Mouse (Mus musculus): ENCODE data around the gene Myo18b. TPM values are rescaled to one million over a fixed set of nuclear protein-coding genes. Genes with fewer than 3 reads are reported as not detected.
A peak's percentile ranks its signal among the peaks of the same experiment; 100 is the strongest.

The Myo18b gene
- polyA plus RNA-seq, 1 experiment = 1.8 TPM

DNA sequence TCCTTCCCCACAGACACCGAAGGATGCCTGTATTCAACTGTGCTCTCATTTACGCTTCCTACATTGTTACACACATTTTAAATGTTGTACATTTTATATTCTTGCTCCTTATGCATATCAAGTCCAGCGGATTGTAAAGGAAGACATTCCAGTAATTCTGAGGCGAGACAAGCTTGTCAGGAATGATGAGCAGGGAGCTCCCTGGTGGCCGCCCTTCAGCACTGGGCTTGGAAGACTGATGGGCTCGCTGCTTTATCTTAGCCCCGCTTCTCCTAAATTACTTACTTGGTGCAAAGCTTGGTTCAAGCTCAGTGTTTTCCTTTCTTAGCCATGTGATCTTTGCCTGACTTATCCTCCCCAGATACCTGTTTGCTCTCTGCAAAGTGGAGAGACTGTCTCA is 223.7 kb downstream of the Myo18b start:
- Histone ChIP-seq H3K4me3 (ENCODE audit: insufficient read depth, low read length) (no peak overlapping the region), H3K27ac (ENCODE audit: insufficient read depth, low read length) (no peak overlapping the region), H3K4me1 (ENCODE audit: control insufficient read depth, insufficient read depth, low read length) (peaks cover 2% of the 10 kb centered on the region)
- no peak for TF ChIP-seq CTCF (IDR thresholded peaks at IDR 0.05; ENCODE audit: extremely low read depth, insufficient read depth, low read length)
- TF ChIP-seq POLR2A (IDR thresholded peaks at IDR 0.05; ENCODE audit: extremely low read depth, insufficient read depth, low read length) = no peak

DNA sequence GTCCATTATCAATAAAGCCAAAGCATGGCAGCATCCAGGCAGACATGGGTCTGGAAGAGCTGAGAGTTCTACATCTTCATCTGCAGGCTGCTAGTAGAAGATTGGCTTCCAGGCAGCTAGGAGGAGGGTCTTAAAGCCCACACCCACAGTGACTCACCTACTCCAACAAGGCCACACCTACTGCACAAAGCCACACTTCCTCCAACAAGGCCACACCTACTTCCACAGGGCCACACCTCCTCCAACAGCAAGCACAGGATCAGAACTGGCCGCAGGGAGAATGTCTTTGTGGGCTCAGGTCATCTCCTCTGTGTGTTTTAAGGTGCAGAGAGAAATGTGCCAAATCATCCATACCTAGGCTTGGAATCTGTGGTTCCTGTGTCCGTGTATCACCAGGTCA is 224.2 kb downstream of the Myo18b start:
- H3K27ac ChIP-seq (ENCODE audit: insufficient read depth, low read length) = no peak overlapping the region
- TF ChIP-seq POLR2A (IDR thresholded peaks at IDR 0.05; ENCODE audit: extremely low read depth, insufficient read depth, low read length) (no peak), CTCF (IDR thresholded peaks at IDR 0.05; ENCODE audit: extremely low read depth, insufficient read depth, low read length) (no peak)
- H3K4me1 ChIP-seq (ENCODE audit: control insufficient read depth, insufficient read depth, low read length) = peaks cover 5% of the 10 kb centered on the region
- H3K4me3 ChIP-seq (ENCODE audit: insufficient read depth, low read length) = no peak overlapping the region

DNA sequence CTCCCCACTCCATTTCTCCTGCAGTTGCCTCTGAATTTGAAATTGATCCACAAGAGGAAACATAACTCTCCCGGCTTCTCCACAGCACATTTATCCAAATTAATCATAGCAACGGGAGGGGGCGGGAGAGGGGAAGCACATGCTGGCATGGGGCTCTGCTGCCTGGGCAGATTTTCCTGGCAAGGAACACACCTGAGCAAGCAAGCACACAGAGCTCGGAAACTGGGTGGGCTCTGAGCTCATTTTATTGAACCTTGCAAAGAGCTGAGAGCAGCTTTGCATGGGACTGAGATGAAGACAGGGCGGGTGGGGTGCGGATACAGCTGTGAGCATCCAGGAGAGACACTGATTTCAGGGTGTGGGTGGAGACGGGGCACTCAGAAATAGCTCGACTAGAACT is 229.0 kb downstream of the Myo18b start:
- Histone ChIP-seq H3K27ac (ENCODE audit: insufficient read depth, low read length) (no peak overlapping the region), H3K4me3 (ENCODE audit: insufficient read depth, low read length) (no peak overlapping the region), H3K4me1 (ENCODE audit: control insufficient read depth, insufficient read depth, low read length) (peaks cover 17% of the 10 kb centered on the region)
- TF ChIP-seq POLR2A (IDR thresholded peaks at IDR 0.05; ENCODE audit: extremely low read depth, insufficient read depth, low read length) = no peak
- TF ChIP-seq CTCF (IDR thresholded peaks at IDR 0.05; ENCODE audit: extremely low read depth, insufficient read depth, low read length) = no peak

DNA sequence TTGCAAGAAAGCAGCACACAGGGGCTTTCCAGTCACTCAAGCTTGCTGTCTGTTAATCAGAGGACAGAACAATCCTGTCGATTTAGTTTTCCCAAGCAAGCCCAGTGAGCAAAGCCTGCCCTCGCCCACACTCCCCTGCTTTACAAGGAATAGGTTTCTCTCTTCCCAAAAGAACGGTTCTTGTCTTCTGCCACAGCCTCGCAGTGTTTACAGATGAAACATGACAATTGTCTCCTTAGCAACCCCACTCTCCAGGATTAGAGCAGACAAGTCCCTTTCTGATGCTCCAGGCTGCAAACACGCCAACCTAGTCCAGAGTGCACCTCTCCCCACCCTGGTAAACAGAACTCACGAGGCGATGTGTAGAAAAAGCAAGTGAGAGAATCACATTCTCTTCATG is 230.5 kb downstream of the Myo18b start:
- peak overlapping the region; percentile 19; the same call in 1 of the 2 replicates for H3K27ac ChIP-seq (ENCODE audit: insufficient read depth, low read length)
- TF ChIP-seq CTCF (IDR thresholded peaks at IDR 0.05; ENCODE audit: extremely low read depth, insufficient read depth, low read length) (no peak), POLR2A (IDR thresholded peaks at IDR 0.05; ENCODE audit: extremely low read depth, insufficient read depth, low read length) (0 out of 2 replicates have a peak, but pooled peaks have one; percentile 21)

DNA sequence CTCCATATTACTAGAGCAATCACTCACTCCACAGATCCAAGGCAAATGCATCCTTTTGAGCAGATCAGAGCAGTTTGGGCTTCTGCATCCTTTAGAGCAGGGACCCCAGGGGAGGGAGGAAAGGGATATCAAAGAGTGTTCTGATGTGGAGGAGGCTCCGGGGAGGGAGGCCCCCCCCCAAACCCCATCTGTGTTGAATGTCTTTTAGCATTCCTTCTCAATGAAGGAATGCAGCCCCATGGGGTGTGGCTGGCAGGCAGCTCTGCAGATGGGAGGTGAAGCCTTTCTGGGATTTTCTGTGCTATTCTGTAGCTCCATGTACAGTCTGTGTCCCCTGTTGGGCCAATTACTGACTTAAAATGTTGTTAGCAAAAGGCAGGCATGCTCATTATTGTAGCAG is 232.5 kb downstream of the Myo18b start:
- TF ChIP-seq CTCF (IDR thresholded peaks at IDR 0.05; ENCODE audit: extremely low read depth, insufficient read depth, low read length) = no peak
- H3K4me1 ChIP-seq (ENCODE audit: control insufficient read depth, insufficient read depth, low read length) = peaks cover 17% of the 10 kb centered on the region
- no peak overlapping the region for H3K27ac ChIP-seq (ENCODE audit: insufficient read depth, low read length)
- no peak overlapping the region for H3K4me3 ChIP-seq (ENCODE audit: insufficient read depth, low read length)

More for the DNA sequence above, 230.5 kb downstream of the Myo18b start:
- peaks cover 17% of the 10 kb centered on the region for H3K4me1 ChIP-seq (ENCODE audit: control insufficient read depth, insufficient read depth, low read length)
- H3K4me3 ChIP-seq (ENCODE audit: insufficient read depth, low read length) = no peak overlapping the region

DNA sequence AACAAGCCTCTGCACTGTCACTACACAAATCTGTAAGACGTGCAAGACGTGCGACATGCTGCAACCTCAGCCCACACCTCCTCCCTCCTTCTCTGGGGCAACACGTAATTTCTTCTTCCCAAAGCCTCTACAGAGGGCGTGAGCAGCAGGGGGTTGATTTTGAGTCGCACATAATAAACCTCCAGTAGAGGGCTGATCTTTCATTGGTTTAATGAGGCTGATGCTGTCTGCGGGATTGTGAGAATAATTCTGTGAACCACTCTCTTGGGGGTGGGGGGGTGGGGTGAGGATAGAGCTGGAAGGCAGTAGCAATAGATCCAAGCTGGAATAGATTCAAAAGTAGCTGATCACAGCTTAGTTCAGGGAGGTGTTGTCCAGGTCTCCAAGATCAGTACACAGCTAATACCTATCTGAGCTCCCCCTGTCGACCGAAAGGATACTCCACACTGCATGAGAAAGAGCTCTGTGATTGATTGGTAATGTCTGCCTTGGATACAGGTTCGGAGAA is 235.2 kb downstream of the Myo18b start:
- H3K27ac ChIP-seq (ENCODE audit: insufficient read depth, low read length) = no peak overlapping the region
- H3K4me1 ChIP-seq (ENCODE audit: control insufficient read depth, insufficient read depth, low read length) = peaks cover 6% of the 10 kb centered on the region
- TF ChIP-seq POLR2A (IDR thresholded peaks at IDR 0.05; ENCODE audit: extremely low read depth, insufficient read depth, low read length) (no peak), CTCF (IDR thresholded peaks at IDR 0.05; ENCODE audit: extremely low read depth, insufficient read depth, low read length) (no peak)
- no peak overlapping the region for H3K4me3 ChIP-seq (ENCODE audit: insufficient read depth, low read length)

DNA sequence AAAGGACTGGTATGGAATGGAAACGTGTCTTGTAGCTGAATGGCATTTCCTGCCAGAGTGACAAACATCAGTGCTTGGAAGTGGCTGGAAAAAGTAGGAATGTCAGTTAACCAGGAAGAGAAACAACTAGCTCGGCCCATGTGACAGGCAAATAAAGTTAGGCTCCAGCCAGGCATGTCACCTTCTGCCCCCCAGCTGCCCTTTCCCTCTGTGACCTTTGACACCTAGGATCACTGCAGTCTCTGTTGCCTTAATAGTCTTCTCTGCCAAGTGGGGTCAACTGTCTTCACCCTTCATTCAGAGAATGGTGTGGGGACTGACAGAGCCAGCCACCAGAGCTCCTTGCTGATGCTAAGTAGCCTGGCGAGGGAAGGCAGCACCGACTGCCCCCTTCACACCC is 236.9 kb downstream of the Myo18b start:
- Histone ChIP-seq H3K4me1 (ENCODE audit: control insufficient read depth, insufficient read depth, low read length) (no peaks in the 10 kb centered on the region; the same call in 1 of the 2 replicates), H3K27ac (ENCODE audit: insufficient read depth, low read length) (no peak overlapping the region), H3K4me3 (ENCODE audit: insufficient read depth, low read length) (no peak overlapping the region)
- TF ChIP-seq CTCF (IDR thresholded peaks at IDR 0.05; ENCODE audit: extremely low read depth, insufficient read depth, low read length) = no peak
- no peak for TF ChIP-seq POLR2A (IDR thresholded peaks at IDR 0.05; ENCODE audit: extremely low read depth, insufficient read depth, low read length)

DNA sequence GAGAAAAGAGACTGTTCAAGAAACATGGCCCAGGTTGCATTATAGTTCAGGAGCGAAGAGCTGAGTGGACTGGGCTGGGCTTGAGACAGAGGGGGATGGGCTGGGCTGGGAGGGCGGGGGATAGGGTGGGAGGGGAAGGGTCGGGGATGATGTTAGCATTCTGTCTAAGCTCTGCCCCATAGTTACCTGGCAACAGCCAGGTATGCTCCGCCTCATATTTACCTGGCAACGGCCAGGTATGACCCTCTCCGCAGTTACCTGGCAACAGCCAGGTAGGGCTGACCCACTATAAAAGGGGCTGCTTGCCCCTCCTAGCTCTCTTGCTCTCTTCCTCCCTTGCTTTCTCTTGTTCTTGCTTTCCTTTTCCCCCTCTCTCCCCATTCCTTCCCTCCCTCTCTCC is 239.4 kb downstream of the Myo18b start:
- no peaks in the 10 kb centered on the region for H3K4me1 ChIP-seq (ENCODE audit: control insufficient read depth, insufficient read depth, low read length)
- TF ChIP-seq POLR2A (IDR thresholded peaks at IDR 0.05; ENCODE audit: extremely low read depth, insufficient read depth, low read length) (no peak), CTCF (IDR thresholded peaks at IDR 0.05; ENCODE audit: extremely low read depth, insufficient read depth, low read length) (no peak)
- no peak overlapping the region for H3K4me3 ChIP-seq (ENCODE audit: insufficient read depth, low read length)
- no peak overlapping the region for H3K27ac ChIP-seq (ENCODE audit: insufficient read depth, low read length)

DNA sequence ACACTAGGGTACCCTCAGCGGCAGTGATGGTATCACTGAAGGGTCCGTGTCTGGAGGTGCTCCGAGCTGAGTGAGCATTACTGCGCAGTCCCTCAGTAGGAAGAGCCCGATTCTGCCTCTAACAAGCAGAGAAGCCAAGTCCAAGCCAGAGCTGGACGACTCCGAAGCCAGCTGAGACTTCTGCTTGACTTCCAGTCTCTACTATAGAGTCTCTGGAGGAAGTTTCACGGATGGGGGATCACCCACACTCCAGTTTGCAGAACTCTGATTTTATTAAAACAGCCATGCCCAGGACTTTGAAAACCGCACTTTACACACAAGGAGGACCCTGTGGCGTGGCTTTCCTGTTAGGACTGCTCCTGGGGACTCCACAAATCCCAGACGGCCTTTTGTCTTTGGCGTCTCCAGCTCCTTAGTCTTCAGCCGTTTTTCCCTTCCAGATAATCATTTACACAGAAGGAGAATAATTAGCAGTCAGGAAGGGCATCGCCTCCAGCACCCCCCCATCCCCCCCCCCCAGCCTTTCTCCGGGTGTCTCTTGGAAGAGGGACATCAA is 240.1 kb downstream of the Myo18b start:
- TF ChIP-seq POLR2A (IDR thresholded peaks at IDR 0.05; ENCODE audit: extremely low read depth, insufficient read depth, low read length) (no peak), CTCF (IDR thresholded peaks at IDR 0.05; ENCODE audit: extremely low read depth, insufficient read depth, low read length) (no peak)
- Histone ChIP-seq H3K4me1 (ENCODE audit: control insufficient read depth, insufficient read depth, low read length) (no peaks in the 10 kb centered on the region), H3K27ac (ENCODE audit: insufficient read depth, low read length) (no peak overlapping the region), H3K4me3 (ENCODE audit: insufficient read depth, low read length) (peak overlapping the region; percentile 15; the same call in 1 of the 2 replicates)

DNA sequence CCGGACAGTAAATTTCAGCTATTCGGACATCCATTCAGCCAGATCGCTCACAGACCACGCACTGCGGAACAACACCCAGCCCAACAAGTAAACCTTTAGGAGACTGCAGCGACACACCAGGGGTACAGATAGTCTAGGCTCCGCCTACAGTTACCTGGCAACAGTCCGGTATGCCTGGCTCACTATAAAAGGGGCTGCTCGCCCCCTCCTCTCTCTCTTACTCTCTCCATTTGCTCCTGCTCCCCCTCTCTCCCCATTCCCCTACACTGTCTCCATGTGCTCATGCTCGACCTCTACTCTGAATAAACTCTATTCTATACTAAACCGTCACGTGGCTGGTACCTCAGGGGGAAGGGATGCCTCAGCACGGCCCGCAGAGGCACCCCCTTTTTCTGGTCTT is 240.6 kb downstream of the Myo18b start:
- TF ChIP-seq POLR2A (IDR thresholded peaks at IDR 0.05; ENCODE audit: extremely low read depth, insufficient read depth, low read length) (no peak), CTCF (IDR thresholded peaks at IDR 0.05; ENCODE audit: extremely low read depth, insufficient read depth, low read length) (no peak)
- H3K4me3 ChIP-seq (ENCODE audit: insufficient read depth, low read length) = peak overlapping the region; percentile 15; the same call in 1 of the 2 replicates
- no peaks in the 10 kb centered on the region for H3K4me1 ChIP-seq (ENCODE audit: control insufficient read depth, insufficient read depth, low read length)
- no peak overlapping the region for H3K27ac ChIP-seq (ENCODE audit: insufficient read depth, low read length)
